Mouse (Mus musculus): ENCODE data around the gene Prdm11.

DNA sequence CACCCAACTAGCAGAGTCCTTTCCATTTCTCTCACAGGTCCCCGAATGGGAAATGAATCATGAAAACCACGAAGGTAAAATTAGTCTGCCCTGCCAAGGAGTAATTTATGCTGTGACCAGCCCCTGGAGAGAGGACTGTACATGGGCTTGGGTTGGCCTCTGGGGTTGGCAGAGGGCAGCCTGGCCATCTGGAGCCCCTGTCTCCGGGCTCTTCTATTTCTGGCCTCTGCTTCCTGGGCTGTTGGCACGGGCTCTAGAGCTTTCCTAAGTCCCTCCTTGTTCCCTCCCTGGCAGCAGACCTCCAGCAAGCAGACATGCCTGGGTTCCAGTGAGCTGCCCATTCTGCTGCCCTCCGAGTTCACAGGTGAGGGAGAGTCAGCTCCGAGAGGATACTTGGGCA, 15.9 kb downstream of the Prdm11 start:
- TF ChIP-seq CTCF (IDR thresholded peaks at IDR 0.05; ENCODE audit: extremely low read depth, insufficient read length, insufficient replicate concordance, low read depth, low read length): no peak
- TF ChIP-seq POLR2A (IDR thresholded peaks at IDR 0.05; ENCODE audit: low read depth, low read length): no peak

All from small intestine, adult 2 months (tissue).